Mouse (Mus musculus): ENCODE measurements at regions not wholly inside any gene's neighbourhood (a gene's known extent, or its start where the extent isn't known, plus 50 kb on each side); places are given as distances from the start of the nearest gene placed in this dataset.

DNA sequence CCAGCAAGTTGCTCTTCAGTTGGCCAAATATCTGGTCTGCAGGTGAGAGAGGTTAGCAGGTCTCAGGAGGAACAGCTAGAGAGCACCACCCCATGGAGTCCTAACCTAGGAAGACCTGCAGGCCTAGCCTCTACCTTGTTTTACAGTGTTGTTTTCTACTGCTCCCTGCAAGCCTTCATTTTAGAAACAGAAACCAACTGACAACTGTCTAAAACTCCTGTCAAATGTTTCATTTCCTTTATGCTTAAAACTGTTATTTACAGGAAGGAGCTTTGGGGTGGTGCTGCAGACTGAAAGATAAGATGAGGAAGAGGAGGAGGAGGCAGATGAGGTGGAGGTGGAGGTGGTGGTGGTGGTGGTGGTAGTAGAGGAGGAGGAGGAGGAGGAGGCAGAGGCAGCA, 96.6 kb upstream of the Selenop start:
- no peak overlapping the region for H3K27ac ChIP-seq (ENCODE audit: insufficient read depth, low read depth, low read length, poor library complexity, severe bottlenecking)
- no peaks in the 10 kb centered on the region for H3K4me1 ChIP-seq (ENCODE audit: control insufficient read depth in 2 of 2, insufficient read depth in 2 of 2, low read length in 2 of 2, poor library complexity in 1 of 2)
- no peak overlapping the region for H3K9ac ChIP-seq (ENCODE audit: insufficient read depth, low read depth, low read length, poor library complexity, severe bottlenecking)
- no peaks in the 10 kb centered on the region for H3K36me3 ChIP-seq (ENCODE audit: control insufficient read depth, insufficient read depth, low read length, poor library complexity, severe bottlenecking)
- DNase-seq (ENCODE audit: low read depth, low spot score): no peak
- in situ Hi-C loops (cut with MboI; ENCODE audit: low sequenced_read_pairs in 2 of 2, unreplicated experiment in 2 of 2): no loop called here
- H3K4me3 ChIP-seq (ENCODE audit: insufficient read depth in 1 of 2, low read depth in 1 of 2, low read length in 2 of 2, poor library complexity in 1 of 2, severe bottlenecking in 1 of 2): no peak overlapping the region
- H3K9me3 ChIP-seq (ENCODE audit: control insufficient read depth, insufficient read depth, low read depth, low read length): no peaks in the 10 kb centered on the region
- no peak for TF ChIP-seq ZNF384 (IDR thresholded peaks at IDR 0.05; ENCODE audit: low read depth, low read length)
- TF ChIP-seq CHD2 (IDR thresholded peaks at IDR 0.05; ENCODE audit: low read depth, low read length): no peak
- TF ChIP-seq MAFK (IDR thresholded peaks at IDR 0.05; ENCODE audit: insufficient read depth, low read depth, low read length): no peak
- TF ChIP-seq HCFC1 (IDR thresholded peaks at IDR 0.05; ENCODE audit: borderline replicate concordance, insufficient read depth, low read length): no peak
- TF ChIP-seq ZC3H11A (IDR thresholded peaks at IDR 0.05; ENCODE audit: borderline replicate concordance, low read depth, low read length): no peak

DNA sequence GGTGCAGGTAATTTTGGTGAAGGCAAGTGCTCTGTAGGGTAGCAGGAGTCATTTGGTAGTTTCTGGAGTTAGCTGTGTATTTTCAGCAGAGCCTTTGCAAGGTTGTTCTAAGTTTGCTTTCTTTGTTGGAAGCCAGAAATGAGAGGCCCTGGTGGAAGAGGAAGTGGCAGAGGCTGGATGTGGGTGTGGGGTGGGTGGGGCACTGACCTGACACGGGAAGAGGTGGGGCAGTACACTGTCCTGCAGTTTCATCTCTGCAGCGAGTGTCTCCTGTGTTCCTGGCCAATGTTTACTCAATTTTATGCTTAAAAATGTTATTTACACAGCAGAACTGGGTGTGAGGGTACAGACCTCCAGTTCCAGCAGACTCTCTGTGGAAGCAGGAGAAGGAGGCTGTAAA, 94.3 kb upstream of the Selenop start:
- no peak for DNase-seq (ENCODE audit: low read depth, low spot score)
- no peak for TF ChIP-seq CHD2 (IDR thresholded peaks at IDR 0.05; ENCODE audit: low read depth, low read length)
- no peak for TF ChIP-seq ZNF384 (IDR thresholded peaks at IDR 0.05; ENCODE audit: low read depth, low read length)
- no peak for TF ChIP-seq HCFC1 (IDR thresholded peaks at IDR 0.05; ENCODE audit: borderline replicate concordance, insufficient read depth, low read length)
- no peak for TF ChIP-seq MAFK (IDR thresholded peaks at IDR 0.05; ENCODE audit: insufficient read depth, low read depth, low read length)
- no peak for TF ChIP-seq ZC3H11A (IDR thresholded peaks at IDR 0.05; ENCODE audit: borderline replicate concordance, low read depth, low read length)
- Histone ChIP-seq H3K9me3 (ENCODE audit: control insufficient read depth, insufficient read depth, low read depth, low read length) (no peaks in the 10 kb centered on the region), H3K9ac (ENCODE audit: insufficient read depth, low read depth, low read length, poor library complexity, severe bottlenecking) (no peak overlapping the region), H3K4me1 (ENCODE audit: control insufficient read depth in 2 of 2, insufficient read depth in 2 of 2, low read length in 2 of 2, poor library complexity in 1 of 2) (no peaks in the 10 kb centered on the region), H3K36me3 (ENCODE audit: control insufficient read depth, insufficient read depth, low read length, poor library complexity, severe bottlenecking) (no peaks in the 10 kb centered on the region), H3K27ac (ENCODE audit: insufficient read depth, low read depth, low read length, poor library complexity, severe bottlenecking) (no peak overlapping the region), H3K4me3 (ENCODE audit: insufficient read depth in 1 of 2, low read depth in 1 of 2, low read length in 2 of 2, poor library complexity in 1 of 2, severe bottlenecking in 1 of 2) (no peak overlapping the region)
- in situ Hi-C loops (cut with MboI; ENCODE audit: low sequenced_read_pairs in 2 of 2, unreplicated experiment in 2 of 2): no loop called here

DNA sequence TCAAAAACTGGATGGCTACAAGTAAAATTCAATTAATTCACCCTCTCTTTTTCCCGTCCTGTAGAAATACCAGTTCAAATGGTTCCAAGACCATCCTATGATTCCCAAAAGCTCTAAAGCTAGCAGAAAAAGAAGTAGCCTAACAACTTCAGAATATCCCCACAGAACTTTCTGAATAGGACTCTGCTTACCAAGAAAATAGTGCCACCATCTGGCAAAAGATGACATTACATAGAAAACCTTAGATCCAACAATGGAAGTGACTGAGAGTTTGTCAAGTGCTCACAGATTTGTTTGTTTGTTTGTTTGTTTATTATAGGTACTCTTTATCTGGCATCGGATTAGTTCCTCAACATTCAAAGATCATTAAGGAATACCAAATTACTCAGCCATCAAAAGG, 93.5 kb upstream of the Selenop start:
- Histone ChIP-seq H3K4me1 (ENCODE audit: control insufficient read depth in 2 of 2, insufficient read depth in 2 of 2, low read length in 2 of 2, poor library complexity in 1 of 2) (no peaks in the 10 kb centered on the region), H3K27ac (ENCODE audit: insufficient read depth, low read depth, low read length, poor library complexity, severe bottlenecking) (no peak overlapping the region), H3K4me3 (ENCODE audit: insufficient read depth in 1 of 2, low read depth in 1 of 2, low read length in 2 of 2, poor library complexity in 1 of 2, severe bottlenecking in 1 of 2) (no peak overlapping the region), H3K36me3 (ENCODE audit: control insufficient read depth, insufficient read depth, low read length, poor library complexity, severe bottlenecking) (no peaks in the 10 kb centered on the region), H3K9me3 (ENCODE audit: control insufficient read depth, insufficient read depth, low read depth, low read length) (no peaks in the 10 kb centered on the region), H3K9ac (ENCODE audit: insufficient read depth, low read depth, low read length, poor library complexity, severe bottlenecking) (no peak overlapping the region)
- in situ Hi-C loops (cut with MboI; ENCODE audit: low sequenced_read_pairs in 2 of 2, unreplicated experiment in 2 of 2): no loop called here
- DNase-seq (ENCODE audit: low read depth, low spot score): peak; percentile 33
- no peak for TF ChIP-seq CHD2 (IDR thresholded peaks at IDR 0.05; ENCODE audit: low read depth, low read length)
- TF ChIP-seq ZNF384 (IDR thresholded peaks at IDR 0.05; ENCODE audit: low read depth, low read length): no peak
- TF ChIP-seq MAFK (IDR thresholded peaks at IDR 0.05; ENCODE audit: insufficient read depth, low read depth, low read length): no peak
- peak; percentile 65; the same call in 1 of the 2 replicates for TF ChIP-seq ZC3H11A (IDR thresholded peaks at IDR 0.05; ENCODE audit: borderline replicate concordance, low read depth, low read length)
- TF ChIP-seq HCFC1 (IDR thresholded peaks at IDR 0.05; ENCODE audit: borderline replicate concordance, insufficient read depth, low read length): no peak

DNA sequence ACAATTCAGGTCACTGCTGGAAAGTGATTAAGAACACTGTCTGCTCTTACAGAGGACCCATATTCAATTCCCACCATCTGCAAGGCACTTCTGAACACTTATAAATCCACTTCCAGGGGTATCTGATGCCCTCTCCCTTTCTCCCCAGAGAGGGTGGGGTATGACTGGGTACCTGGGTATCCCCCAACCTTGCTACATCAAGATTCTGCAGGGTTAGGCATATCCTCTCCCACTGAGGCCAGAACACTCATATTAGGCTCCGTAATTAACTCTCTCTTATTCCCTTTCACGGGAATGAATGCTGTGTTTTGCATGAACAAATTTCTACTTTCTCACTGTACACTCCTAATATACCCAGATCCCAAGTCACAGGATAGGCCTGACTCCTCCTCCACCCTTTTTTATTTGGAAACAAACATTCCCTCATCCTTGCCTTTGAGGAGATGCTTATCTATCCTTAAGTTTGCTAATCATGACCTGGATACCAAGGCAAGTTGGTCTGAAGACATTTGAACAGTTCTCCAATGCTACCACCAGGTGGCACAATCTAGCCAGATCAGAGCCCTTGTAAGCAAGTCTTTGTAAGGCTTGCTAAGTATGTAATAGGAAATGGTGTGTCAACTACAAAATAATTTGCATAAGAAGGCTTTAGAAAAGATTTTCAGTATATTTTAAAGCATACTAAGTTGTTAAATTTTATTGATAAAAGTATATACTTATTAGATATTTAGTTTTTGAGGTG, 66.3 kb upstream of the Selenop start:
- no peak overlapping the region for H3K27ac ChIP-seq (ENCODE audit: insufficient read depth, low read depth, low read length, poor library complexity, severe bottlenecking)
- TF ChIP-seq MAFK (IDR thresholded peaks at IDR 0.05; ENCODE audit: insufficient read depth, low read depth, low read length) (no peak), HCFC1 (IDR thresholded peaks at IDR 0.05; ENCODE audit: borderline replicate concordance, insufficient read depth, low read length) (no peak), ZC3H11A (IDR thresholded peaks at IDR 0.05; ENCODE audit: borderline replicate concordance, low read depth, low read length) (no peak), CHD2 (IDR thresholded peaks at IDR 0.05; ENCODE audit: low read depth, low read length) (no peak), ZNF384 (IDR thresholded peaks at IDR 0.05; ENCODE audit: low read depth, low read length) (no peak)
- peaks cover 0 to 3% of the 10 kb centered on the region in 2 experiments; a peak in 3 of 4 replicates for H3K4me1 ChIP-seq (ENCODE audit: control insufficient read depth in 2 of 2, insufficient read depth in 2 of 2, low read length in 2 of 2, poor library complexity in 1 of 2)
- H3K36me3 ChIP-seq (ENCODE audit: control insufficient read depth, insufficient read depth, low read length, poor library complexity, severe bottlenecking): no peaks in the 10 kb centered on the region
- H3K4me3 ChIP-seq (ENCODE audit: insufficient read depth in 1 of 2, low read depth in 1 of 2, low read length in 2 of 2, poor library complexity in 1 of 2, severe bottlenecking in 1 of 2): no peak overlapping the region
- H3K9me3 ChIP-seq (ENCODE audit: control insufficient read depth, insufficient read depth, low read depth, low read length): no peaks in the 10 kb centered on the region
- H3K9ac ChIP-seq (ENCODE audit: insufficient read depth, low read depth, low read length, poor library complexity, severe bottlenecking): no peak overlapping the region
- in situ Hi-C loops (cut with MboI; ENCODE audit: low sequenced_read_pairs in 2 of 2, unreplicated experiment in 2 of 2): no loop called here
- peak; percentile 37 for DNase-seq (ENCODE audit: low read depth, low spot score)
